Comparison of ENCODE assay signal across 23 mouse cellular contexts in the genomic region with DNA sequence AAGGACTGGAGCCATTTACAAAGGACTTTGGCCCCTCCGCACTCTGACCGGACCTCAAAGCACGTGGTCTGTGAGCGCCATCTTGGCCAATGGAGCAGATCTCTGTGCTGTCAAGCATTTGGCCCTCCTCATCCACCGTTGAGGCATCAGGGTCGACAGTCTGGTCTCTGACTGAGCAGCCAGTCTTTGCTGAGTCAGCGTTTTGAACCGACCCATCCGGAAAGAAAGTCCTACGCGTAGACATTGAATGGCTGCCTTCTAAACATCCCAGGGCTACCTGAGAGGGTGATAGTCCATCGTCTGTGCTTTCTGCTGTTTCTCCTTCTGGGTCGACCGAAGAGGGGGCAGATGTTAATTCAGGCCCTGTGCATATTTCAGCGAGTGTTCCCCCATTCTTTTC. TPM values are rescaled to one million over a fixed set of nuclear protein-coding genes. Genes with fewer than 3 reads are reported as not detected.
DNase-seq lines count a peak whose midpoint lies in the region; ATAC-seq and TF ChIP-seq lines count a peak whose summit lies in the region.
"Had no signal": no experiment of that assay in that cellular context is flagged by ENCODE, and none has a peak within 500 bp of the region (broad histone marks: within the 10 kb centered on the region; RNA-seq: fewer than 3 reads in every experiment).

No protein-coding gene starts in this region.

- no peaks in the 10 kb centered on the region for H3K9me3 ChIP-seq in kidney, embryonic 16.5 days (ENCODE audit: low read length)
- H3K9me3 ChIP-seq in midbrain, embryonic 11.5 days (ENCODE audit: control insufficient read depth, low read length) = no peaks in the 10 kb centered on the region
- no peaks in the 10 kb centered on the region for H3K9me3 ChIP-seq in midbrain, embryonic 13.5 days
- no peaks in the 10 kb centered on the region for H3K9me3 ChIP-seq in MEL (replicated peaks; ENCODE audit: insufficient read depth, low read length)
- H3K9me3 ChIP-seq in lung, postnatal 0 days (ENCODE audit: low read length) = no peaks in the 10 kb centered on the region
- H3K9me3 ChIP-seq: embryonic facial prominence, embryonic 12.5 days; forebrain, embryonic 15.5 days; heart, embryonic 12.5 days; hindbrain, embryonic 15.5 days had no signal

- no peaks in the 10 kb centered on the region for H3K79me2 ChIP-seq in MEL (ENCODE audit: control insufficient read depth, insufficient read depth, low read length, poor library complexity)

- H3K4me3 ChIP-seq in kidney, adult 2 months (ENCODE audit: insufficient read depth, low read depth, low read length) = no peak overlapping the region
- no peak overlapping the region for H3K4me3 ChIP-seq in kidney, embryonic 16.5 days (ENCODE audit: low read length)
- H3K4me3 ChIP-seq in midbrain, embryonic 11.5 days (ENCODE audit: low read depth, low read length) = no peak overlapping the region
- no peak overlapping the region for H3K4me3 ChIP-seq in midbrain, embryonic 13.5 days (replicated peaks)
- no peak overlapping the region for H3K4me3 ChIP-seq in MEL (ENCODE audit: control insufficient read depth in 1 of 2, insufficient read depth in 1 of 2, low read depth in 2 of 2, low read length in 2 of 2)
- no peak overlapping the region for H3K4me3 ChIP-seq in lung, postnatal 0 days (ENCODE audit: low read depth, low read length)
- H3K4me3 ChIP-seq: embryonic facial prominence, embryonic 12.5 days; forebrain, embryonic 15.5 days; heart, embryonic 12.5 days; hindbrain, embryonic 15.5 days had no signal

- H3K4me1 ChIP-seq in kidney, adult 2 months (ENCODE audit: control insufficient read depth, insufficient read depth, low read length) = no peaks in the 10 kb centered on the region
- H3K4me1 ChIP-seq in kidney, embryonic 16.5 days (ENCODE audit: insufficient read depth, low read length) = no peaks in the 10 kb centered on the region
- no peaks in the 10 kb centered on the region for H3K4me1 ChIP-seq in midbrain, embryonic 11.5 days (ENCODE audit: control insufficient read depth, insufficient read depth, low read length)
- H3K4me1 ChIP-seq in midbrain, embryonic 13.5 days (replicated peaks) = no peaks in the 10 kb centered on the region
- H3K4me1 ChIP-seq in MEL (ENCODE audit: control insufficient read depth in 1 of 2, insufficient read depth in 2 of 2, low read length in 2 of 2) = no peaks in the 10 kb centered on the region
- H3K4me1 ChIP-seq in lung, postnatal 0 days (ENCODE audit: insufficient read depth, low read depth, low read length) = no peaks in the 10 kb centered on the region
- H3K4me1 ChIP-seq: embryonic facial prominence, embryonic 12.5 days; forebrain, embryonic 15.5 days; heart, embryonic 12.5 days; hindbrain, embryonic 15.5 days had no signal

- no peak for ATAC-seq in kidney, embryonic 16.5 days (ENCODE audit: low FRiP score, low TSS enrichment)
- no peak for ATAC-seq in midbrain, embryonic 11.5 days (ENCODE audit: low FRiP score)
- ATAC-seq in midbrain, embryonic 13.5 days = no peak
- no peak for ATAC-seq in lung, postnatal 0 days
- ATAC-seq: activated CD4-positive, CD25-positive, alpha-beta regulatory T cell, adult 4 months; forebrain, embryonic 15.5 days; Patski had no signal

- TF ChIP-seq POLR2A in kidney, adult 2 months (IDR thresholded peaks at IDR 0.05; ENCODE audit: low read depth, low read length) = no peak
- TF ChIP-seq POLR2A in MEL (IDR thresholded peaks at IDR 0.05; ENCODE audit: control insufficient read depth in 1 of 2, insufficient read depth in 1 of 2, low read depth in 1 of 2, low read length in 2 of 2, poor library complexity in 1 of 2) = no peak

- DNase-seq in kidney, adult 2 months = peak; percentile 41
- DNase-seq in midbrain, embryonic 11.5 days (ENCODE audit: low spot score, missing footprints) = peak; percentile 2
- DNase-seq in MEL (ENCODE audit: low read depth, low spot score) = no peak
- no peak for DNase-seq in lung, postnatal 0 days (ENCODE audit: low spot score)
- DNase-seq: adrenal gland, postnatal 14 days; cerebellum, adult 11-12 months; cerebellum, adult 9-10 months; cerebellum, postnatal 25 days; gastrocnemius, postnatal 14 days; heart, postnatal 36 days had no signal

- no peak overlapping the region for H3K27ac ChIP-seq in kidney, adult 2 months (ENCODE audit: insufficient read depth, low read depth, low read length)
- no peak overlapping the region for H3K27ac ChIP-seq in kidney, embryonic 16.5 days (ENCODE audit: low read length)
- H3K27ac ChIP-seq in midbrain, embryonic 11.5 days (ENCODE audit: low read depth, low read length) = no peak overlapping the region
- H3K27ac ChIP-seq in midbrain, embryonic 13.5 days = no peak overlapping the region
- H3K27ac ChIP-seq in MEL (ENCODE audit: control insufficient read depth, low read depth, low read length) = no peak overlapping the region
- no peak overlapping the region for H3K27ac ChIP-seq in lung, postnatal 0 days (ENCODE audit: low read length)
- H3K27ac ChIP-seq: embryonic facial prominence, embryonic 12.5 days; forebrain, embryonic 15.5 days; hindbrain, embryonic 15.5 days had no signal

- H3K36me3 ChIP-seq in kidney, adult 2 months (ENCODE audit: control insufficient read depth, insufficient read depth, low read length) = no peaks in the 10 kb centered on the region
- H3K36me3 ChIP-seq in kidney, embryonic 16.5 days (ENCODE audit: insufficient read depth, low read length) = no peaks in the 10 kb centered on the region
- no peaks in the 10 kb centered on the region for H3K36me3 ChIP-seq in midbrain, embryonic 11.5 days (ENCODE audit: control insufficient read depth, insufficient read depth, low read length)
- H3K36me3 ChIP-seq in midbrain, embryonic 13.5 days = no peaks in the 10 kb centered on the region
- no peaks in the 10 kb centered on the region for H3K36me3 ChIP-seq in MEL (ENCODE audit: control insufficient read depth in 1 of 2, insufficient read depth in 2 of 2, low read length in 2 of 2)
- H3K36me3 ChIP-seq in lung, postnatal 0 days (ENCODE audit: insufficient read depth, low read length) = no peaks in the 10 kb centered on the region
- H3K36me3 ChIP-seq: embryonic facial prominence, embryonic 12.5 days; forebrain, embryonic 15.5 days; heart, embryonic 12.5 days; hindbrain, embryonic 15.5 days had no signal

- no peak for TF ChIP-seq CTCF in kidney, adult 2 months (conservative IDR thresholded peaks at IDR 0.05; ENCODE audit: insufficient read depth, insufficient read length, low read depth, low read length)
- TF ChIP-seq CTCF in MEL (IDR thresholded peaks at IDR 0.05 in 2 of 3, conservative IDR thresholded peaks at IDR 0.05 in 1 of 3; ENCODE audit: control insufficient read depth in 1 of 3, insufficient read depth in 1 of 3, low read depth in 2 of 3, low read length in 3 of 3, poor library complexity in 1 of 3, severe bottlenecking in 1 of 3) = no peak
- TF ChIP-seq CTCF in lung, postnatal 0 days (IDR thresholded peaks at IDR 0.05) = no peak

- no peak for TF ChIP-seq RAD21 in MEL (IDR thresholded peaks at IDR 0.05; ENCODE audit: low read depth, low read length)

- no peak for TF ChIP-seq EP300 in MEL (IDR thresholded peaks at IDR 0.05; ENCODE audit: low read depth in 1 of 2, low read length in 2 of 2)
- no peak for TF ChIP-seq EP300 in lung, postnatal 0 days (IDR thresholded peaks at IDR 0.05)

- H3K9ac ChIP-seq in kidney, embryonic 16.5 days (replicated peaks; ENCODE audit: low read length) = no peak overlapping the region
- no peak overlapping the region for H3K9ac ChIP-seq in midbrain, embryonic 11.5 days (ENCODE audit: low read length)
- no peak overlapping the region for H3K9ac ChIP-seq in midbrain, embryonic 13.5 days (replicated peaks)
- no peak overlapping the region for H3K9ac ChIP-seq in MEL (ENCODE audit: control insufficient read depth, low read depth, low read length, poor library complexity, severe bottlenecking)
- H3K9ac ChIP-seq in lung, postnatal 0 days (replicated peaks; ENCODE audit: low read depth) = no peak overlapping the region
- H3K9ac ChIP-seq: embryonic facial prominence, embryonic 12.5 days; forebrain, embryonic 15.5 days; heart, embryonic 12.5 days; hindbrain, embryonic 15.5 days had no signal

- WGBS in kidney, adult 2 months = 88% methylated on average over 15 of the region's 15 CpGs
- WGBS in kidney, embryonic 16.5 days = 85% methylated on average over 15 of the region's 15 CpGs
- whole genome bisulfite sequencing in midbrain, embryonic 11.5 days = 87% methylated on average over 15 of the region's 15 CpGs
- WGBS in midbrain, embryonic 13.5 days = 88% methylated on average over 15 of the region's 15 CpGs
- WGBS in lung, postnatal 0 days = 87% methylated on average over 15 of the region's 15 CpGs

- no peaks in the 10 kb centered on the region for H3K27me3 ChIP-seq in kidney, adult 2 months (replicated peaks; ENCODE audit: control insufficient read depth, insufficient read depth, low read length)
- H3K27me3 ChIP-seq in kidney, embryonic 16.5 days (ENCODE audit: insufficient read depth, low read length) = no peaks in the 10 kb centered on the region
- H3K27me3 ChIP-seq in midbrain, embryonic 11.5 days (ENCODE audit: control insufficient read depth, insufficient read depth, low read length) = no peaks in the 10 kb centered on the region
- H3K27me3 ChIP-seq in midbrain, embryonic 13.5 days = peaks cover 25% of the 10 kb centered on the region
- H3K27me3 ChIP-seq in MEL (ENCODE audit: control insufficient read depth in 1 of 2, insufficient read depth in 2 of 2, low read length in 2 of 2) = no peaks in the 10 kb centered on the region
- H3K27me3 ChIP-seq in lung, postnatal 0 days (replicated peaks; ENCODE audit: insufficient read depth, low read length) = no peaks in the 10 kb centered on the region
- H3K27me3 ChIP-seq: embryonic facial prominence, embryonic 12.5 days; forebrain, embryonic 15.5 days; heart, embryonic 12.5 days; hindbrain, embryonic 15.5 days; Patski had no signal

- H3K4me2 ChIP-seq in kidney, embryonic 16.5 days (replicated peaks; ENCODE audit: low read depth, low read length) = no peak overlapping the region
- H3K4me2 ChIP-seq in midbrain, embryonic 11.5 days = no peak overlapping the region
- H3K4me2 ChIP-seq in midbrain, embryonic 13.5 days (replicated peaks) = no peak overlapping the region
- no peak overlapping the region for H3K4me2 ChIP-seq in lung, postnatal 0 days (replicated peaks; ENCODE audit: low read depth, low read length)
- H3K4me2 ChIP-seq: embryonic facial prominence, embryonic 12.5 days; forebrain, embryonic 15.5 days; heart, embryonic 12.5 days; hindbrain, embryonic 15.5 days had no signal

TF ChIP-seq in MEL, 35 proteins besides CTCF, POLR2A, EP300 and RAD21 (continues in another document):
- TF ChIP-seq MAFK (IDR thresholded peaks at IDR 0.05; ENCODE audit: borderline replicate concordance, low read depth, low read length) = peak; percentile 91

RNA-seq across cellular contexts. Expression of gene Neurog2, which starts 46.8 kb away (rescaled TPM):
- not detected in 2 replicates for polyA plus RNA-seq in kidney, adult 2 months (2012; rRNA removed)
- not detected in 2 replicates for polyA plus RNA-seq in kidney, embryonic 16.5 days (2015; fragmentation: Nextera tagmentation; extraction: Ambion mirVana)
- polyA plus RNA-seq in midbrain, embryonic 11.5 days (2014; fragmentation: Nextera tagmentation; extraction: Ambion mirVana) = 76.0 and 77.7 TPM in 2 replicates
- polyA plus RNA-seq in midbrain, embryonic 13.5 days (2015; fragmentation: Nextera tagmentation; extraction: Ambion mirVana) = 58.3 and 67.5 TPM in 2 replicates
- not detected in 2 replicates for total RNA-seq in MEL (2012; rRNA removed)
- polyA plus RNA-seq in MEL (2012; ENCODE audit: insufficient read depth in 1 of 2, insufficient read length in 2 of 2, low read depth in 1 of 2, low replicate concordance in 2 of 2, missing spikeins in 1 of 2) = under 1 TPM in 1 of 2 experiments, not detected in 1; 0.04 TPM
- not detected in 2 replicates for polyA plus RNA-seq in lung, postnatal 0 days (2015; fragmentation: Nextera tagmentation; extraction: Ambion mirVana)
- total RNA-seq: adrenal gland, adult 18-20 months; adrenal gland, postnatal 14 days; gastrocnemius, adult 18-20 months; gastrocnemius, postnatal 14 days; heart, adult 8-10 months; heart, postnatal 36 days had no signal
- polyA plus RNA-seq: activated CD4-positive, CD25-positive, alpha-beta regulatory T cell, adult 4 months; gonadal fat pad, adult 2 months; heart, embryonic 16.5 days; Patski had no signal

Comparison
In these comparisons a context has a peak if more than half of its experiments do, and no peak if none do; other contexts are left out.
1. DNase-seq: peak in kidney, adult 2 months (single experiment) and midbrain, embryonic 11.5 days (single experiment); none in MEL (single experiment) and lung, postnatal 0 days (single experiment).
2. RNA of gene Neurog2, which starts 46.8 kb away (polyA plus RNA-seq): 76.0 to 77.7 TPM in midbrain, embryonic 11.5 days and 58.3 to 67.5 TPM in midbrain, embryonic 13.5 days; 0.04 TPM in MEL, not detected in kidney, adult 2 months, not detected in kidney, embryonic 16.5 days and not detected in lung, postnatal 0 days; every median in the first group is over 10 times any median in the second.